Mouse (Mus musculus) spleen, adult 2 months (tissue): ENCODE measurements around the gene Palm3. TPM values are rescaled to one million over a fixed set of nuclear protein-coding genes. Genes with fewer than 3 reads are reported as not detected.

Experiments
- DNase-seq, 2 experiments: peaks; one replicate each; pipeline versions ENCODE4 v3.0.0 to v3.0.0-alpha.2; 2012 to 2021; ENCODE audit warnings: low spot score in 2 of 2, low read depth in 1 of 2
- H3K27ac ChIP-seq: fragments of 200-500 bp; 2 replicates; pipeline ENCODE4 v1.5.1; 2012; ENCODE audit warnings: low read length, inconsistent platforms; ENCODE audit not compliant: insufficient read depth
- H3K27me3 ChIP-seq: fragments of 200-500 bp; 2 replicates; pipeline ENCODE4 v1.6.1; 2012; ENCODE audit warnings: mild to moderate bottlenecking, moderate library complexity, low read length, inconsistent platforms; ENCODE audit not compliant: control insufficient read depth, insufficient read depth
- H3K36me3 ChIP-seq: fragments of 200-500 bp; 2 replicates; pipeline ENCODE4 v1.6.1; 2012; ENCODE audit warnings: mild to moderate bottlenecking, low read length, inconsistent platforms; ENCODE audit not compliant: control insufficient read depth, insufficient read depth
- H3K4me1 ChIP-seq: fragments of 200-500 bp; 2 replicates; pipeline ENCODE4 v1.6.1; 2011; ENCODE audit warnings: inconsistent platforms; ENCODE audit not compliant: control insufficient read depth, insufficient read depth, insufficient read length
- H3K4me3 ChIP-seq: fragments of 200-500 bp; 2 replicates; pipeline ENCODE4 v1.5.1; 2011; ENCODE audit warnings: mild to moderate bottlenecking, inconsistent platforms; ENCODE audit not compliant: insufficient read depth, insufficient read length; ENCODE audit errors: extremely low read depth
- CTCF ChIP-seq: fragments of 200-500 bp; IDR thresholded peaks from 2 replicates; pipeline ENCODE4 v1.5.1; 2011; ENCODE audit warnings: mild to moderate bottlenecking, inconsistent platforms; ENCODE audit not compliant: insufficient read depth, insufficient read length, insufficient replicate concordance; ENCODE audit errors: extremely low read depth
- POLR2A ChIP-seq: fragments of 200-500 bp; IDR thresholded peaks from 2 replicates; pipeline ENCODE4 v1.6.1; 2011; ENCODE audit warnings: low read depth, low read length, inconsistent platforms
- WGBS: fragments of 180-500 bp; shearing (Covaris S2); methylation state at CpG from one replicate; pipeline ENCODE4 v1.1.7; 2018; 5-methylcytosine and 5-hydroxymethylcytosine counted together
- polyA plus RNA-seq: library from polyadenylated mRNA; depleted of rRNA; stranded (reverse); fragments of >200 nt; gene quantifications from 2 replicates; pipeline ENCODE4 v1.2.3, GENCODE M21; 2012; rRNA removed

Gene Palm3
- polyA plus RNA-seq, 1 experiment: 0.23 TPM

- 72% methylated on average over 1 of the region's 1 CpGs for WGBS
- peaks cover 10% of the 10 kb centered on the region; the same call in 1 of the 2 replicates for H3K4me1 ChIP-seq
Measured at GRCm38 (mm10) chr8:84076412-84076811, 55.1 kb downstream of the Palm3 start.

GRCm38 (mm10) chr8:84076849-84077248 is 55.6 kb downstream of the Palm3 start:
- 95% methylated on average over 3 of the region's 3 CpGs for WGBS
- TF ChIP-seq POLR2A: no peak
- TF ChIP-seq CTCF: no peak

More at GRCm38 (mm10) chr8:84076412-84076811, 55.1 kb downstream of the Palm3 start:
- Histone ChIP-seq H3K4me3 (no peak overlapping the region), H3K36me3 (peaks cover 16% of the 10 kb centered on the region), H3K27me3 (no peaks in the 10 kb centered on the region), H3K27ac (no peak overlapping the region)
- DNase-seq: no peak
- TF ChIP-seq POLR2A: no peak

GRCm38 (mm10) chr8:84079206-84079605 is 57.9 kb downstream of the Palm3 start:
- WGBS: 87% methylated on average over 5 of the region's 5 CpGs
- Histone ChIP-seq H3K36me3 (peaks cover 27% of the 10 kb centered on the region), H3K27ac (no peak overlapping the region), H3K27me3 (no peaks in the 10 kb centered on the region), H3K4me1 (no peaks in the 10 kb centered on the region), H3K4me3 (no peak overlapping the region)
- TF ChIP-seq POLR2A: no peak
- no peak for TF ChIP-seq CTCF
- DNase-seq: no peak

More at GRCm38 (mm10) chr8:84076849-84077248, 55.6 kb downstream of the Palm3 start:
- Histone ChIP-seq H3K36me3 (peaks cover 16% of the 10 kb centered on the region), H3K4me1 (peaks cover 10% of the 10 kb centered on the region; the same call in 1 of the 2 replicates), H3K27me3 (no peaks in the 10 kb centered on the region), H3K27ac (no peak overlapping the region), H3K4me3 (no peak overlapping the region)
- DNase-seq: no peak

Other genes starting within 250 kb of the Palm3 start
- 28.9 and 41.2 TPM in 2 replicates for gene Adgrl1, start 121.4 kb upstream of the Palm3 start, polyA plus RNA-seq
- gene Gm10644, start 66.3 kb upstream of the Palm3 start, polyA plus RNA-seq: 1.2 and 1.3 TPM in 2 replicates
- 33.2 and 38.4 TPM in 2 replicates for gene Asf1b, start 66.0 kb upstream of the Palm3 start, polyA plus RNA-seq
- 26.7 and 31.5 TPM in 2 replicates for gene Prkaca, start 48.5 kb upstream of the Palm3 start, polyA plus RNA-seq
- 39.5 and 53.7 TPM in 2 replicates for gene Samd1, start 23.8 kb upstream of the Palm3 start, polyA plus RNA-seq
- gene 1700067K01Rik, start 20.0 kb upstream of the Palm3 start, polyA plus RNA-seq: 0.46 and 0.63 TPM in 2 replicates
- 0.60 and 4.4 TPM in 2 replicates for gene 2210011C24Rik, start 9.3 kb upstream of the Palm3 start, polyA plus RNA-seq
- gene Il27ra, start 21.1 kb downstream of the Palm3 start, polyA plus RNA-seq: 69.5 and 70.0 TPM in 2 replicates
- 3.8 and 5.3 TPM in 2 replicates for gene Rln3, start 23.5 kb downstream of the Palm3 start, polyA plus RNA-seq
- gene Gm10643, start 43.7 kb downstream of the Palm3 start, polyA plus RNA-seq: 0.35 and 0.43 TPM in 2 replicates
- 45.6 and 58.3 TPM in 2 replicates for gene Rfx1, start 45.4 kb downstream of the Palm3 start, polyA plus RNA-seq
- gene Dcaf15, start 83.3 kb downstream of the Palm3 start, polyA plus RNA-seq: 64.1 and 87.6 TPM in 2 replicates
- gene Podnl1, start 104.5 kb downstream of the Palm3 start, polyA plus RNA-seq: 11.1 and 12.9 TPM in 2 replicates
- 21.0 and 26.6 TPM in 2 replicates for gene Cc2d1a, start 126.5 kb downstream of the Palm3 start, polyA plus RNA-seq
- 1.4 TPM in 2 replicates for gene 4930432K21Rik, start 126.6 kb downstream of the Palm3 start, polyA plus RNA-seq
- gene Nanos3, start 163.7 kb downstream of the Palm3 start, polyA plus RNA-seq: 1.2 TPM in 1 of 2 replicates, not detected in the other
- gene Zswim4, start 215.6 kb downstream of the Palm3 start, polyA plus RNA-seq: 11.3 and 17.5 TPM in 2 replicates
- gene D8Ertd738e, start 228.2 kb downstream of the Palm3 start, polyA plus RNA-seq: 68.3 and 88.3 TPM in 2 replicates
- gene Mri1, start 235.9 kb downstream of the Palm3 start, polyA plus RNA-seq: 59.5 and 104 TPM in 2 replicates
- gene Ccdc130, start 248.9 kb downstream of the Palm3 start, polyA plus RNA-seq: 26.0 and 27.1 TPM in 2 replicates